Mouse (Mus musculus) MEL (cell line): ENCODE results near the gene Sept9. TPM values are rescaled to one million over a fixed set of nuclear protein-coding genes. Genes with fewer than 3 reads are reported as not detected.

Source experiments
- DNase-seq: peaks from one replicate; pipeline ENCODE4 v3.0.0; 2011; ENCODE audit warnings: low read depth, low spot score
- H3K27ac ChIP-seq: 2 replicates; pipeline ENCODE4 v1.5.1; 2012; ENCODE audit warnings: low read depth, mild to moderate bottlenecking, control low read depth, low read length, moderate library complexity; ENCODE audit not compliant: control insufficient read depth
- H3K27me3 ChIP-seq, 2 experiments: fragments of 150-350 bp in 1 of 2; sonication (generic) in 1 of 2; 2 replicates each; pipeline ENCODE4 v1.6.1; 2012; ENCODE audit warnings: low read length in 2 of 2, mild to moderate bottlenecking in 2 of 2, improper control_type of control experiment in 1 of 2, moderate library complexity in 1 of 2; ENCODE audit not compliant: insufficient read depth in 2 of 2, control insufficient read depth in 1 of 2
- H3K36me3 ChIP-seq, 2 experiments: 2 replicates each; pipeline ENCODE4 v1.6.1; 2012 to 2014; ENCODE audit warnings: low read length in 2 of 2, improper control_type of control experiment in 1 of 2, inconsistent platforms in 1 of 2, mild to moderate bottlenecking in 1 of 2; ENCODE audit not compliant: insufficient read depth in 2 of 2, control insufficient read depth in 1 of 2
- H3K4me1 ChIP-seq, 2 experiments: fragments of 150-350 bp in 1 of 2; sonication (generic) in 1 of 2; 2 replicates each; pipeline ENCODE4 v1.6.1; 2012; ENCODE audit warnings: low read length in 2 of 2, improper control_type of control experiment in 1 of 2, mild to moderate bottlenecking in 1 of 2; ENCODE audit not compliant: insufficient read depth in 2 of 2, control insufficient read depth in 1 of 2
- H3K4me3 ChIP-seq, 2 experiments: fragments of 150-350 bp in 1 of 2; sonication (generic) in 1 of 2; 2 replicates each; pipeline ENCODE4 v1.5.1; 2012; ENCODE audit warnings: low read depth in 2 of 2, low read length in 2 of 2, mild to moderate bottlenecking in 2 of 2, moderate library complexity in 2 of 2, control low read depth in 1 of 2, improper control_type of control experiment in 1 of 2; ENCODE audit not compliant: control insufficient read depth in 1 of 2, insufficient read depth in 1 of 2
- H3K79me2 ChIP-seq: 2 replicates; pipeline ENCODE4 v1.6.1; 2012; ENCODE audit warnings: mild to moderate bottlenecking, low read length, moderate library complexity; ENCODE audit not compliant: control insufficient read depth, poor library complexity, insufficient read depth
- H3K9ac ChIP-seq: 2 replicates; pipeline ENCODE4 v1.6.1; 2012; ENCODE audit warnings: low read depth, mild to moderate bottlenecking, control low read depth, low read length, moderate library complexity; ENCODE audit not compliant: control insufficient read depth, poor library complexity, severe bottlenecking
- H3K9me3 ChIP-seq: fragments of 150-350 bp; sonication (generic); replicated peaks from 2 replicates; pipeline ENCODE4 v1.6.1; 2012; ENCODE audit warnings: mild to moderate bottlenecking, low read length, improper control_type of control experiment, moderate library complexity; ENCODE audit not compliant: insufficient read depth
- E2F4 ChIP-seq: IDR thresholded peaks from 2 replicates; pipeline ENCODE4 v1.6.1; 2011; ENCODE audit warnings: low read depth, low read length, improper control_type of control experiment, borderline replicate concordance
- GATA1 ChIP-seq: IDR thresholded peaks from 2 replicates; pipeline ENCODE4 v1.6.1; 2011; ENCODE audit warnings: low read depth, low read length, improper control_type of control experiment
- HCFC1 ChIP-seq: IDR thresholded peaks from 2 replicates; pipeline ENCODE4 v1.6.1; 2012; ENCODE audit warnings: low read depth, mild to moderate bottlenecking, inconsistent platforms, low read length, improper control_type of control experiment, moderate library complexity
- KAT2A ChIP-seq: conservative IDR thresholded peaks from 2 replicates; pipeline ENCODE4 v1.6.1; 2012; ENCODE audit warnings: low read depth, low read length, improper control_type of control experiment, inconsistent platforms
- MAFK ChIP-seq: IDR thresholded peaks from 2 replicates; pipeline ENCODE4 v1.6.1; 2011; ENCODE audit warnings: low read depth, mild to moderate bottlenecking, low read length, improper control_type of control experiment, borderline replicate concordance
- MAZ ChIP-seq: IDR thresholded peaks from 2 replicates; pipeline ENCODE4 v1.6.1; 2012; ENCODE audit warnings: low read depth, mild to moderate bottlenecking, inconsistent platforms, low read length, improper control_type of control experiment
- MEF2A ChIP-seq: IDR thresholded peaks from 2 replicates; pipeline ENCODE4 v1.6.1; 2014; ENCODE audit warnings: low read depth, mild to moderate bottlenecking, inconsistent platforms, low read length, improper control_type of control experiment; ENCODE audit not compliant: poor library complexity, insufficient replicate concordance, severe bottlenecking; ENCODE audit errors: extremely low read depth
- MYC ChIP-seq: IDR thresholded peaks from 2 replicates; pipeline ENCODE4 v1.6.1; 2011; ENCODE audit warnings: low read depth, mild to moderate bottlenecking, low read length, improper control_type of control experiment, moderate library complexity
- NRF1 ChIP-seq: IDR thresholded peaks from 2 replicates; pipeline ENCODE4 v1.6.1; 2014; ENCODE audit warnings: low read depth, mild to moderate bottlenecking, inconsistent platforms, low read length, improper control_type of control experiment, moderate library complexity; ENCODE audit not compliant: poor library complexity, insufficient read depth, severe bottlenecking
- RAD21 ChIP-seq: IDR thresholded peaks from 2 replicates; pipeline ENCODE4 v1.6.1; 2011; ENCODE audit warnings: mild to moderate bottlenecking, low read depth, low read length, improper control_type of control experiment
- RCOR1 ChIP-seq: IDR thresholded peaks from 2 replicates; pipeline ENCODE4 v1.6.1; 2012; ENCODE audit warnings: low read depth, mild to moderate bottlenecking, inconsistent platforms, low read length, improper control_type of control experiment
- SMC3 ChIP-seq: IDR thresholded peaks from 2 replicates; pipeline ENCODE4 v1.6.1; 2011; ENCODE audit warnings: low read depth, low read length, improper control_type of control experiment
- TCF12 ChIP-seq: IDR thresholded peaks from 2 replicates; pipeline ENCODE4 v1.6.1; 2014; ENCODE audit warnings: low read depth, mild to moderate bottlenecking, inconsistent platforms, low read length, improper control_type of control experiment, moderate library complexity
- UBTF ChIP-seq: IDR thresholded peaks from 2 replicates; pipeline ENCODE4 v1.6.1; 2012; ENCODE audit warnings: low read depth, mild to moderate bottlenecking, inconsistent platforms, low read length, improper control_type of control experiment, moderate library complexity, borderline replicate concordance; ENCODE audit not compliant: insufficient read depth
- USF1 ChIP-seq: IDR thresholded peaks from 2 replicates; pipeline ENCODE4 v1.6.1; 2014; ENCODE audit warnings: low read depth, mild to moderate bottlenecking, inconsistent platforms, low read length, improper control_type of control experiment, moderate library complexity
- ZMIZ1 ChIP-seq: IDR thresholded peaks from 2 replicates; pipeline ENCODE4 v1.6.1; 2012; ENCODE audit warnings: low read depth, mild to moderate bottlenecking, inconsistent platforms, low read length, improper control_type of control experiment, moderate library complexity
- polyA plus RNA-seq, 2 experiments: library from polyadenylated mRNA; stranded (reverse) in 1 of 2; unstranded in 1 of 2; fragments of >175 nt in 1 of 2; fragments of >200 nt in 1 of 2; gene quantifications; 2 replicates each; pipeline versions ENCODE4 v1.2.1 to v1.2.4; 2012; ENCODE audit warnings: low replicate concordance in 2 of 2, low read depth in 1 of 2; ENCODE audit not compliant: insufficient read length in 2 of 2, insufficient read depth in 1 of 2, missing spikeins in 1 of 2
- total RNA-seq: library from RNA; depleted of rRNA; stranded (reverse); fragments of 300-350 nt; gene quantifications from 2 replicates; pipeline ENCODE4 v1.2.3, GENCODE M21; 2012

Gene Sept9
- total and polyA plus RNA-seq, 3 experiments: 49.7 to 196 (median 163) TPM

DNA sequence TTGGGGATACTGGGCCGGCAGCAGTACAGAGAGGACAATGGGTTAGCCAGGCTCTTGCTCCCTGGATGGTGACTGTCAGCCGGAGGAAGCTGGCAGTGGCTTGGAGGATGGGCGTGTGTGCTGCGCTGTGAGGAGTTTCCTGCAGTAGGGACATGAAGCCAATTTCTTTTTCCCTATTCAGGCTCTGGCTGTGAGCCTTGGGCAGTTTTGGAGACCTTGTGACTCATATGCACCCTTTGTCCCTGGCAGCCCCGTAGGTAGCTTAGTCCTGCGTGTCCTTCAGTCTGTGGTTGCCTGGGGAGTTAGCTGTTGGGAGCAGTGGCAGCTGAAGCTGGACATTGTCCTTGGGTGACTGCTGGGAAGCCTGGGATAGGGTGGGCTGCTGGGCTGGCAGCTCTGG is 76.5 kb downstream of the Sept9 start:
- no peak for DNase-seq
- Histone ChIP-seq H3K4me3 (no peak overlapping the region), H3K4me1 (no peaks in the 10 kb centered on the region), H3K79me2 (no peaks in the 10 kb centered on the region), H3K27ac (no peak overlapping the region), H3K9me3 (no peaks in the 10 kb centered on the region), H3K36me3 (no peaks in the 10 kb centered on the region), H3K9ac (no peak overlapping the region), H3K27me3 (no peaks in the 10 kb centered on the region)
- TF ChIP-seq KAT2A: no peak
- TF ChIP-seq SMC3: no peak

DNA sequence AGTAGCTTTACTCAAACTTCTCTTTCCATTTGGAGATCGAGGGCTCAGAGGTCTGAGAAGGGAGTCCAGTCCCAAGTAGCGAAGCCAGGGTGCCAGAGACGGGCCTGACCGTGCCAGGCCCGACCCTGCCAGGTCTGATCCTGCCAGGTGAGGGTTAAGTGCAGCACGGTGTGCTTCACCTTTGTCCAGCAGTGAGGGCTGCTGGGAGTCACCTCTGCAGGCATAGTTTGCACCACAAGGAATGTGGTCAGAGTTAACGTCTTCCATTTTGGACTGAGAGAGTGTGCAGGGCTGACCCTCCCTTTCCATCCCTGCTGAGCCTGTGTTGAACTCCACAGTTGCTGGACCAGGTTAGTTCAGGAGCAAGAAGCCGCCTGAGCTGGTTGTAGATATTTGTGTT is 77.5 kb downstream of the Sept9 start:
- Histone ChIP-seq H3K27ac (no peak overlapping the region), H3K9me3 (no peaks in the 10 kb centered on the region), H3K4me1 (no peaks in the 10 kb centered on the region), H3K9ac (no peak overlapping the region), H3K4me3 (no peak overlapping the region), H3K36me3 (no peaks in the 10 kb centered on the region), H3K27me3 (no peaks in the 10 kb centered on the region), H3K79me2 (no peaks in the 10 kb centered on the region)
- no peak for DNase-seq
- no peak for TF ChIP-seq RCOR1
- no peak for TF ChIP-seq GATA1
- no peak for TF ChIP-seq USF1
- TF ChIP-seq MEF2A: no peak
- no peak for TF ChIP-seq UBTF
- no peak for TF ChIP-seq MAZ
- TF ChIP-seq ZMIZ1: no peak
- no peak for TF ChIP-seq MAFK
- no peak for TF ChIP-seq MYC
- no peak for TF ChIP-seq E2F4
- TF ChIP-seq TCF12: no peak
- no peak for TF ChIP-seq RAD21
- TF ChIP-seq NRF1: no peak

DNA sequence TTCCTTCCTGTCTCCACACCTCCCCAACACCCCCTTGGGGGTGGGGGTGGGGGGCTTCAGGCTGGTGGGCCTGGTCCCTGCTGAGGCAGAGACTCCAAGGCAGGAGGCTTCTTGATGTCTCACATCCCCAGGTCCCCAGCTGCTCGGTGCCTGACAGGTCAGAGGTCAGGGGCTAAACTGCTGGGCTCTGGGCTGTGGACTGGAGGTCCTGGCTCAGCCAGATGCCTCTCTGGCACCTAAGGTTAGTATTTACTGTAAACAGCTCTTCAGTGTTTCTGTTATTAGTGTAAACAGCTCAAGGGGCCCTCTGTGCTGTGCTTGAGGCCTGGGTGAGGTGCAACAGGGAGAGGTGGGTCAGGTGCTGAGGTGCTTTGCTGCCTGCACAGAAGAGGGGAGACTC is 78.7 kb downstream of the Sept9 start:
- DNase-seq: no peak
- no peaks in the 10 kb centered on the region for H3K79me2 ChIP-seq
- no peak overlapping the region for H3K9ac ChIP-seq
- no peak overlapping the region for H3K27ac ChIP-seq
- no peaks in the 10 kb centered on the region for H3K4me1 ChIP-seq
- no peaks in the 10 kb centered on the region for H3K27me3 ChIP-seq
- TF ChIP-seq MYC (no peak), HCFC1 (no peak)
- TF ChIP-seq, all 39 proteins: peak for 0
- no peak overlapping the region for H3K4me3 ChIP-seq
- no peaks in the 10 kb centered on the region for H3K36me3 ChIP-seq
- no peaks in the 10 kb centered on the region for H3K9me3 ChIP-seq
